Mouse (Mus musculus): Measurements from ENCODE around the gene Gm21256.
"Not testable (repeated sequence)": the region's sequence is repeated elsewhere in the genome, so short reads cannot be mapped to it uniquely, and the experiment has no call there.

The Gm21256 gene

DNA sequence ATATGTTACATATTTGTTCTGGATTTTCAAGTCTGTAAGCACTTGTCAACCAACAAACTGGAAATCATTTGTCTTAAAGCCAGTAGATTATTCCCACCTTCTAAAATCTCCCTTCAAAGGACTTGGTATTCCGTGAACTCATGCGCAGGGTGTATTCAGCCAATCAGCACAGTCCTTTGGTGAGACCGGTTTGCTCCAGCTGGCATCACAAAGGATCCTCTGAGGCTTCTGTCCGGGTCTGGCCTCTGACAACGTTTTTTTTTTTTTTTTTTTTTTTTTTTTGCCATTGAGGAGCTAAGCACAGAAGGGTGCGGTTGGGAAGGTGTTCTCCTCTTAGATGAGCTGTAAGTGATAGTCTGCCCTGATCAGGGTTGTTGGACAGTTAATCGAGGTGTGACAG lies at the start of gene Gm21256:
Gm21256 (plus strand) TSS at position 301 of the 400 bp plus-strand sequence.
- not testable (repeated sequence) for DNase-seq (ENCODE audit: low spot score in 2 of 2)

Measured in cerebellum, postnatal 4 days (tissue).